Mouse (Mus musculus) layer of hippocampus, adult 11-12 months (tissue): ENCODE measurements around the gene Fam234b.

Experiments
- DNase-seq: peaks from one replicate; pipeline ENCODE4 v3.0.0; 2022; ENCODE audit warnings: low spot score

Gene Fam234b

GRCm38 (mm10) chr6:135228465-135228941 lies 30.7 kb downstream of the Fam234b start:
- no peak for DNase-seq

- DNase-seq, result no peak
These were observed 32.8 kb downstream of the Fam234b start for GRCm38 (mm10) chr6:135230586-135230985.

DNA sequence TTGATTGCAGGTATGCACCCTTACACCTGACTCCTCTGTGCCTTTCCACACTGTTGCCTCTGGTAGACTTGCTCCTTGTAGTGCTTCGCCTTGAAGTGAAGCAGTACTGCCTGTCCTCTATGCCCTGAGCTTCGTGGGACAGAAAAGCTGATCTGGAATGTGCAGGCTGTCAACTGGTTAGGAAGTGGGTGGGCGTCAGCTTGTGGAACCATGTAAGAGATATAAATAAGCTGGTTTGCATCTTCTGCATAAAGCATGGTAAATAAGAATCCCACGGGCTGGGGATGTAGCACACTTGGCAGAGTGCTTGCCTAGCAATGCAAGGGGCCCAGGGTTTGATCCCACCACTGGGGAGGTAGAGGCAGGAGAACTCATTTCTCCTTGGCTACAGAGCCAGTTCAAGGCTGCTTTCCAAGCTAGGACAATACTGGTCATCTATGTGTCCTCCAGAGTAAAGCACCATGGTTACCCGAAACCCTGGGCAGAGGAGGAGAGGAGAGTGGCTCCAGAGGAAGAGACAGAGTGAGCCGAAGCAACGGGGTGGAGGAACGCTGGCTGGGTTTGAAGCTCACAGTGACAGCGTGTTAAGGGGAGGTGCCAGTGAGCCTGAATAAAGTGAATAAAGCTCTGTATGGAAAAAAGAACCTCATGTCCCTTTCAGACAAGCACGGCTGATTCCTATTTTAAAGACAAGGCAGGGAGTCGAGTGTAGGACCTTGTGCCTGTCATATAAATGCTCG lies 34.8 kb downstream of the Fam234b start:
- DNase-seq, result no peak

- no peak for DNase-seq
These were observed 38.0 kb downstream of the Fam234b start for GRCm38 (mm10) chr6:135235742-135236141.

DNA sequence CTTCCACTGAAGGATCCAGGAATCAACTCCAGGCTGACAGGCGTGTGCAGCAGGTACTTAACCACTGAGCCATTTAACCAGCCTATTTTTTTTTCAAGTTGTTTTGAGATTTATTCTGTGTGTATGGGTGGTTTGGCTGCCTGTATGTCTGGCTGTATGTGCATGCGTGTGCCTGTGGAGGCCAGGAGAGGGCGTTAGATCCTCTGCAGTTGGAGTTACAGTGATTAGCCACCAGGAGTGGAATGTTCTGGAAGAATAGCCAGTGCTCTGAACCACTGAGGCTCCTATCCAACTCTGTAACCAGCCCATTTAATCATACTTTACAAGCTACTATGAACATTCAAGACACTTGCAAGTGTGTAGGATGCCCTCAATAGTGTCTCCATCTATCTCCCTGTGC lies 38.8 kb downstream of the Fam234b start:
- DNase-seq, result no peak

DNA sequence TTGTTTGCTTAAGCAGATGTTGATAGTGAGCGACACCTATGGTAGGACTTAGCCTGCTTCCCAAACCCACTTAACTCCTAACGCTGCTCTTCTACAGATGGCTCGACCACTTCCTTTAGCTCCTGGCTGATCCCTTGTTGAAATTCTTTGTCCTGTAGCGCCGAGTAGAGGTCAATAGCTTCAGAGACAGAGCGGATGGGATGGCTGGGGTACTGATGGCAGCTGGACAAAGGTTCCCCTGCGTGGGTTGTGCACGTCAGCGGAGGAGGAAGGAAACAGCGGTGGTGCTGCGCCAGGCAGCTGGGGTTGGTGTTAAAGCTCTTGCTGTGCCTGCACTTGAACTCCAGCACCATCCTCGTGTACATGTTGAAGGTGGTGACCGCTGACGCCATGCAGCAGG lies 39.5 kb downstream of the Fam234b start:
- no peak for DNase-seq

DNA sequence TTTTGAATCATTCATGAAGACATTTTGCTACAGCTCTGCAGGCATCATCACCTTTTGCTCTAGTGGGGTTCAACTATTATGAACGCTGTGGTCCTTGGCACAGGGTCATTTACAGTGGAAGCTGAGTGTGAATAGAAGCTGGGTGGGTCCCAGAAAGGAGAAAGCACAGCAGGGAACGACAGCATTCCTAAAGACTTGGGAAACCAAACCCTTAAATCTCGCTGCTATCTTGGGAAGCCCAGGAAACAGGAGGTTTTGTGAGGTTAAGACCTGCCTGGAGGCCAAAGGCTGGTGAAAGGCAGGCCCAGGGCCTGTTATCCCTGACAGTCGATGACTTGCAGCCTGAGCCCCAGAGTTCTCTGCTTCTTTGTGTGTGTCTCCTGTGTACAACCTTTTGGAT lies 40.4 kb downstream of the Fam234b start:
- no peak for DNase-seq

- no peak for DNase-seq
These were observed 42.6 kb downstream of the Fam234b start for GRCm38 (mm10) chr6:135240361-135240760.

- no peak for DNase-seq
These were observed 47.8 kb downstream of the Fam234b start for GRCm38 (mm10) chr6:135245586-135245985.

- DNase-seq, result no peak
These were observed 50.1 kb downstream of the Fam234b start for GRCm38 (mm10) chr6:135247861-135248260.

GRCm38 (mm10) chr6:135249846-135250531 lies 52.2 kb downstream of the Fam234b start:
- DNase-seq, result peak; percentile 72

GRCm38 (mm10) chr6:135250926-135251699 lies 53.3 kb downstream of the Fam234b start:
- no peak for DNase-seq

DNA sequence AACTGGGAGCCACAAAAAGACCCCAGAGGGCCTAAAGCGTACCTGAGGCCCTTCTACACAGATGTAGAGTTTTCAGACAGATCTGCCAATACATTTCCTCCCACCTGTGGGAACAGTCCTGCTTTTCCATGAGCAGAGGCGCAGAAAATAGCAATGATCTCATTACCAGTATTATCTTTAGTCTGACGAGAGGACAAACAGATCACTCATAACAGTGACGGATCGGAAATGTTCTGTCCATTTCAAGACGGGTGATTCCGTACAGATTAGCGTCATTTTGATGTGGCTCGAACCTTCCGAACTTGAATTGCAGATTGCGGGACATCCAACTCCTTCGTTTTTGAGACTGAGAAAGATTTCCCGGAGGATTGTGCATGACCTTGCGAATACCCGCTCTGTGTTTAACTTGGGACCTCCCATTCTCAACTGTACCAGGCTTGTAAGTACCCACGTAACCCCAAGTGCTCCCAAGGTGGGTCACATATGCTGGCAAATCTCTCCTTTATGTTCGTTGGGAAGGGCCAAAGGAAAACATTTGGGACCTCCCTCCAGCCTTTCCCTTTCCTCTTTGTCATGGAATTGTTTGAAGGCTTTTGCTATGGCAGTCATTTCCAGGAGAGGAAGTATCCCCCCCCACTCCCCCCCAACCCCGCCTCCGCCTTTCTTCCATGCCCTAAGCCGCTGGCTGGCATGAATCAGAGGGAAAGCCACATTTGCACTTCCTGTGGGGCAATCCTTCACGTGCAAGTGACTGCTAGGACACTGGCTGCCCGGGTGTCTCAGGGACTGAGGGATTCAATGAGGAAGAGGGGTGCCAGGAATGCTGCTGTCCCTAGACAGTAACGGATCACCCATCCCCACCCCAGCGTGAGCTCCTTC lies 54.3 kb downstream of the Fam234b start:
- no peak for DNase-seq

DNA sequence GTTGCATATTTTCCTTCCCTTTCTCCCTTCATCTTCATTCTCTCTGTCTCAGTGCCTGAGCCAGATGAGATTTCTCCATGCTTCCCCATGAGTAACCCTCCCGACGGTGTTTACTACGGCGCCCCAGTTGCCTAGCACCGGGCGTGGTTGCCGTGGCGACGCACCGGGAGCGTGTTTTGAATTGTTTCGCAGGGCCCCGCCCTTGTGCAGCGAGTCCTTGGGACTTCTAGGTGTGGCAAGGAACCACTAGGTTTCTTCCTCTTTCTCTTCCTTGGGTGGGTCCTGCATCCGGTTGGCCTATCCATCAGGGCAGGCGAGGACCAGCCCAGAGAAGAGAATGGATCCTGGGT lies 54.9 kb downstream of the Fam234b start:
- DNase-seq, result peak; percentile 85

DNA sequence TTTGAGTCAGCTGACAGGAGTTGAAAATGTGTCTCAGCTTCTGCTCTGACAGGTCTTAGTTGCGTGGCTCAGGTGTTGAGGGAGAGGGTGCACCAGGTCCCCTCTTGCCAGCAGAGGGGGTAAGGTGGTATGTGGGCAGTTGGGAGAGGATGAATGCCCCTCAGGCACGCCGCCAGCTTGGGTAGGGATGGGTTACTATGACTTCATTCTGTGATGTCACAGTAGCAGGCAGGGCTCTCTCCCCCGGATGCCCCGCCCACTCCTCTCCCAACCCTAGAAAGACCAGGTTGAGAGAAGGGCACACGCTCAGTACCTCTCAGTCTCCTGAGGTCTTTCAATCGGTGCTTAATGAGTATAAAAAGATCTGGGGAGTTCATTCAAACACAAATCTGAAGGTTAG lies 56.4 kb downstream of the Fam234b start, which contains the start of gene Gsg1:
Gene Gsg1 (minus strand): TSS at position 199 of the 400 bp plus-strand sequence.
- DNase-seq, result no peak

DNA sequence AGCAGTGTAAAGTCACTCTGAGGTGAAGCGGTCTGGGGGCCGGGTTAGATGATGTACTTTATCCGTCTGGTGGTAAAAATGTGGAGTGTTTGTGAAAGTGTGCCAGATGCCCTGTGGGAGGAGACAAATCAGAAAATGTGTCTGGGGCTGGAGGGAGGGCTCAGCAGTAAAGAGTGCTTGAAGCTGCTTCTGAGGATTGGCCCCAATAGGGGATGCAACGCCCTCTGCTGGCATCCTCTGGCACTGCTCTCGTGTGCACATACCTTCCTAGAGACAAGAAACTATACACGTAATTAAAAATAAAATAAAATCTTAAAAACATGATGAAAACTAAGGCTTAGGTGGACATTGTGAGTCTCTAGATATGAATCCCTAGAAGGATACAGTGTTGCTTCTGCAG lies 62.7 kb downstream of the Fam234b start:
- no peak for DNase-seq

DNA sequence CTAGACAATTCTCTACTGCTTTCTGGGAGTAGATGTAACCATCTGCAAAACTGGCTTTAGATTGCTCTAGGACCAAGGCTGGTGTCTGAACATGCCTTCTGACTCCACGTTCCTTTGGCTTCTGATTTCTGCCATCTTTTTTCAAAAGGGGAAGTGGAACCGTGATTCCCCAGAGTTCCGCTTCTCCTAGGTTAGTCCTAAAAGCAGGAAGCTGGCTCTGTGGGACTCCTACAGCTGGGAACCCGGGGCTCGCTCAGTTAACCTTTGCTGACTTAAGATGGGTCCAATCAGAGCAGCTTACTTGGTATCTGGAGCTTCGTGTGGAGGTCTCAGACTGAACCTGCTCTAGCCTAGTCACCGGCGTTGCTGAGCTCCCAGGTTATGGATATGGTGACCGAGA lies 63.3 kb downstream of the Fam234b start:
- DNase-seq, result no peak

- DNase-seq, result no peak
These were observed 64.8 kb downstream of the Fam234b start for GRCm38 (mm10) chr6:135262565-135262964.

DNA sequence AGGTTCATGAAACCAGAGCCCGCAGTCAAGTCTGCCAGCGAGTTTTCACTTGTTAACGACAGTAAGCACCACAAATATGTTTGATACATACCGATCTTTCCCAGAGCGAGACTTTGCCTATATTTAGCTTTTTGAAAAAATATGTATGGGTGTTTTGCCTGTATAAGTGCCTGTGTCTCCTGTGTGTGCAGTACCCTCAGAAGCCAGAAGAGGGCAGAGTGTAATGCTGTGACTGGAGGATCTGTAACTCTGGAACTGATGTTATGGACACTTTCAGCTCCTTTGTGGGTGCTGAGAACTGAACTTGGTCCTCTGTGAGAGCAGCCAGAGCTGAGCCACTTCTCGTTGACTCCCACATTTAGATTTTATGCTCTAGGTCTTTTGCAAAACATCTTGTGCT lies 66.4 kb downstream of the Fam234b start:
- no peak for DNase-seq

DNA sequence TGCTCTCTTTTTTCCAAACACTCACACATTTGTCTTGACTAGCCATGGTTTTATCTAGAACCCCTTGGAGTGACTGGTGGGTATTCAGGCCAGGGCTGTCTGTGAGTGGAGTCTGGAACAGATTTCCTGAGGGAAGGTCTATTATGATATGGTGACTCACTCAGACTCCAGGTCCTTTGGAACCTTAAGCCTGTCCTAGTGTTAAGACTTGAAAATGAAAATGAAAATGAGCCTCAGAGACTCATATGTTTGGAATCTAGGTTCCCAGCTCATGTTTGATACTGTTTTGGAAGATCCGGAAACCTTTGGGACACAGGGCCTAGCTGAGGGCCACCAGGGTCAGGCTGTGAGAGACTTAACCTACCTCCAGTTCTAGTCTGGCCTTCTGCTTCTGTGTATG lies 68.3 kb downstream of the Fam234b start:
- no peak for DNase-seq

- DNase-seq, result no peak
These were observed 69.4 kb downstream of the Fam234b start for GRCm38 (mm10) chr6:135267221-135267620.

DNA sequence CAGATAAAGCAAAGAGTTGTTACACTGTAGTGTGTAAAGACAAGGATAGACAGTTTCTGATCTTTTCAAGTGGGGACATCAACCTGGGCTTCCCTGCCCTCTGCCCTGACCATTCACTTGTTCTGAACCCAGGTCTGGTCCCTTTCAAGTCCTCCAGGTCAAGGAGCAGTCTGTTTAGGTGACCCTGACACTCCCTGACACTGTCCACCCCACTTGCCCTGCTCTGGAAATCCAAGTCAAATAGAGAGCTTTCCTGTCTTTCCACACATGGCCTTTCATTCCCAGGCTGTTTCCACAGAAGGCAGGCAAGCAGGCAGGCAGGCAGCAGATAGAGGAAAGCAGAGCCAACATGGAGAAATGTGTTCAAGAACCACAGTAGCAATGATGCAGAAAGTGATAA lies 70.6 kb downstream of the Fam234b start:
- no peak for DNase-seq
